In genomic region chr6:136545284-136545870, GRCm38 (mm10) we compare ENCODE assay signal across 11 mouse cellular contexts. TPM values are rescaled to one million over a fixed set of nuclear protein-coding genes. Genes with fewer than 3 reads are reported as not detected.
DNase-seq lines count a peak whose midpoint lies in the region; ATAC-seq and TF ChIP-seq lines count a peak whose summit lies in the region.
"Had no signal": no experiment of that assay in that cellular context is flagged by ENCODE, and none has a peak within 500 bp of the region (broad histone marks: within the 10 kb centered on the region; RNA-seq: fewer than 3 reads in every experiment).

No protein-coding gene starts in this region.

- H3K4me1 ChIP-seq in cortical plate, adult 2 months (ENCODE audit: control insufficient read depth, insufficient read depth, low read length): peaks cover 10% of the 10 kb centered on the region
- peaks cover 71% of the 10 kb centered on the region for H3K4me1 ChIP-seq in hindbrain, embryonic 10.5 days (replicated peaks)
- peaks cover 48% of the 10 kb centered on the region for H3K4me1 ChIP-seq in midbrain, embryonic 15.5 days
- peaks cover 12% of the 10 kb centered on the region for H3K4me1 ChIP-seq in thymus, adult 2 months (replicated peaks; ENCODE audit: control insufficient read depth, insufficient read depth, low read length)

- no peaks in the 10 kb centered on the region for H3K9me3 ChIP-seq in hindbrain, embryonic 10.5 days
- H3K9me3 ChIP-seq in midbrain, embryonic 15.5 days: no peaks in the 10 kb centered on the region
- H3K9me3 ChIP-seq: G1E had no signal

- H3K27ac ChIP-seq in layer of hippocampus, adult 2 months: peak overlapping the region; percentile 72
- peak overlapping the region; percentile 45; the same call in 1 of the 2 replicates for H3K27ac ChIP-seq in cortical plate, adult 2 months (ENCODE audit: insufficient read depth, low read length)
- peak overlapping the region; percentile 65 for H3K27ac ChIP-seq in hindbrain, embryonic 10.5 days
- H3K27ac ChIP-seq in midbrain, embryonic 15.5 days: peak overlapping the region; percentile 13; the same call in 1 of the 2 replicates
- no peak overlapping the region for H3K27ac ChIP-seq in thymus, adult 2 months (ENCODE audit: control insufficient read depth, insufficient read depth, low read length)

- DNase-seq in layer of hippocampus, adult 2 months (ENCODE audit: low spot score in 2 of 2): no peak
- no peak for DNase-seq in layer of hippocampus, postnatal 14 days (ENCODE audit: low spot score in 2 of 2)
- DNase-seq in hindbrain, embryonic 10.5 days (ENCODE audit: low spot score): no peak
- DNase-seq in frontal cortex, postnatal 36 days (ENCODE audit: low spot score in 2 of 2): no peak
- DNase-seq in gastrocnemius, adult 18-20 months (ENCODE audit: low spot score): no peak
- DNase-seq in thymus, adult 2 months: no peak
- DNase-seq: adrenal gland, postnatal 25 days; cerebellum, adult 8-10 months had no signal

- no peak overlapping the region for H3K9ac ChIP-seq in midbrain, embryonic 15.5 days

- H3K27me3 ChIP-seq in hindbrain, embryonic 10.5 days (ENCODE audit: insufficient read depth, poor library complexity, severe bottlenecking): no peaks in the 10 kb centered on the region
- H3K27me3 ChIP-seq in midbrain, embryonic 15.5 days (replicated peaks): no peaks in the 10 kb centered on the region
- H3K27me3 ChIP-seq in thymus, adult 2 months (ENCODE audit: control insufficient read depth, insufficient read depth, low read length): no peaks in the 10 kb centered on the region

- TF ChIP-seq CTCF in layer of hippocampus, adult 2 months (conservative IDR thresholded peaks at IDR 0.05): no peak
- no peak for TF ChIP-seq CTCF in cortical plate, adult 2 months (IDR thresholded peaks at IDR 0.05; ENCODE audit: extremely low read depth, insufficient read depth, low read length)
- no peak for TF ChIP-seq CTCF in thymus, adult 2 months (IDR thresholded peaks at IDR 0.05; ENCODE audit: borderline replicate concordance, control insufficient read depth, extremely low read depth, insufficient read depth, low read length, poor library complexity)

- 81% methylated on average over 11 of the region's 11 CpGs for WGBS in hindbrain, embryonic 10.5 days
- WGBS in midbrain, embryonic 15.5 days: 80% methylated on average over 11 of the region's 11 CpGs
- WGBS in thymus, adult 2 months: 97% methylated on average over 11 of the region's 11 CpGs

- no peak for ATAC-seq in midbrain, embryonic 15.5 days (replicated peaks)

- H3K4me2 ChIP-seq in midbrain, embryonic 15.5 days: no peak overlapping the region

- H3K36me3 ChIP-seq in hindbrain, embryonic 10.5 days: peaks cover 6% of the 10 kb centered on the region
- no peaks in the 10 kb centered on the region for H3K36me3 ChIP-seq in midbrain, embryonic 15.5 days (replicated peaks)
- H3K36me3 ChIP-seq in thymus, adult 2 months (ENCODE audit: control insufficient read depth, insufficient read depth, low read length): no peaks in the 10 kb centered on the region; the same call in 1 of the 2 replicates

- no peak for TF ChIP-seq POLR2A in cortical plate, adult 2 months (IDR thresholded peaks at IDR 0.05; ENCODE audit: extremely low read depth, insufficient read depth, low read length)
- no peak for TF ChIP-seq POLR2A in thymus, adult 2 months (IDR thresholded peaks at IDR 0.05; ENCODE audit: control insufficient read depth, extremely low read depth, insufficient read depth, low read length, poor library complexity)

- no peak overlapping the region for H3K4me3 ChIP-seq in layer of hippocampus, adult 2 months
- no peak overlapping the region for H3K4me3 ChIP-seq in cortical plate, adult 2 months (ENCODE audit: insufficient read depth, low read length)
- no peak overlapping the region for H3K4me3 ChIP-seq in hindbrain, embryonic 10.5 days
- no peak overlapping the region for H3K4me3 ChIP-seq in midbrain, embryonic 15.5 days
- H3K4me3 ChIP-seq in thymus, adult 2 months (ENCODE audit: control insufficient read depth, insufficient read depth, low read length): no peak overlapping the region

RNA-seq across cellular contexts. Expression of gene Atf7ip, which starts 39.4 kb away (rescaled TPM):
- 100 to 1,000 TPM; 103 to 116 TPM for total RNA-seq in layer of hippocampus, adult 2 months (2021)
- 100 to 1,000 TPM; 108 to 121 TPM for total RNA-seq in layer of hippocampus, postnatal 14 days (2021)
- 39.5 and 47.4 TPM in 2 replicates for polyA plus RNA-seq in cortical plate, adult 2 months (2012; rRNA removed)
- polyA plus RNA-seq in hindbrain, embryonic 10.5 days (2016; fragmentation: Nextera tagmentation; extraction: Ambion mirVana): 41.8 and 47.2 TPM in 2 replicates
- polyA plus RNA-seq in midbrain, embryonic 15.5 days (2015; fragmentation: Nextera tagmentation; extraction: Ambion mirVana): 43.4 and 44.7 TPM in 2 replicates
- total RNA-seq in gastrocnemius, adult 18-20 months (2021): 10 to 100 TPM; 40.0 to 42.4 TPM
- polyA plus RNA-seq in thymus, adult 2 months (2012; rRNA removed): 65.1 and 79.5 TPM in 2 replicates
